Mouse (Mus musculus) limb, embryonic 10.5 days (tissue): ENCODE data around the gene Slc28a3. TPM values are rescaled to one million over a fixed set of nuclear protein-coding genes. Genes with fewer than 3 reads are reported as not detected.

ENCODE experiments used
- DNase-seq: peaks from one replicate; pipeline ENCODE4 v3.0.0-alpha.2; 2017; ENCODE audit warnings: low spot score
- H3K27ac ChIP-seq: fragments of 300-500 bp; sonication (generic); 2 replicates; pipeline ENCODE4 v1.5.1; 2016; ENCODE audit warnings: mild to moderate bottlenecking
- H3K27me3 ChIP-seq: fragments of 300-500 bp; sonication (generic); 2 replicates; pipeline ENCODE4 v1.6.1; 2016; ENCODE audit warnings: low read depth, mild to moderate bottlenecking; ENCODE audit not compliant: poor library complexity, severe bottlenecking
- H3K36me3 ChIP-seq: fragments of 300-500 bp; sonication (generic); 2 replicates; pipeline ENCODE4 v1.6.1; 2016; ENCODE audit warnings: mild to moderate bottlenecking, moderate library complexity
- H3K4me1 ChIP-seq: fragments of 300-500 bp; sonication (generic); 2 replicates; pipeline ENCODE4 v1.6.1; 2016
- H3K4me3 ChIP-seq: fragments of 300-500 bp; sonication (generic); 2 replicates; pipeline ENCODE4 v1.5.1; 2016; ENCODE audit warnings: mild to moderate bottlenecking, moderate library complexity
- H3K9me3 ChIP-seq: fragments of 300-500 bp; sonication (generic); replicated peaks from 2 replicates; pipeline ENCODE4 v1.6.1; 2016; ENCODE audit warnings: mild to moderate bottlenecking
- WGBS: fragments of 180-500 bp; shearing (Covaris S2); methylation state at CpG from one replicate; pipeline ENCODE4 v1.1.7; 2016; 5-methylcytosine and 5-hydroxymethylcytosine counted together
- polyA plus RNA-seq: library from polyadenylated mRNA; unstranded; fragments of >200 nt; fragmentation: Nextera tagmentation; extraction: Ambion mirVana; gene quantifications from 2 replicates; pipeline ENCODE4 v1.2.1, GENCODE M21; 2016

The Slc28a3 gene
- 0.15 TPM in 1 of 2 replicates, not detected in the other for polyA plus RNA-seq

GRCm38 (mm10) chr13:58610716-58611115 lies at the start of gene Slc28a3:
Gene Slc28a3, minus strand, starts transcription at chr13:58610877.
- 9% methylated on average over 12 of the region's 12 CpGs for WGBS
- H3K4me1 ChIP-seq: peaks cover 27% of the 10 kb centered on the region
- H3K36me3 ChIP-seq: no peaks in the 10 kb centered on the region
- no peak within 1 kb of the TSS for H3K27ac ChIP-seq
- H3K4me3 ChIP-seq: no peak within 1 kb of the TSS
- H3K27me3 ChIP-seq: peaks cover 36% of the 10 kb centered on the region
- DNase-seq: no peak
- no peaks in the 10 kb centered on the region for H3K9me3 ChIP-seq

- no peaks in the 10 kb centered on the region for H3K27me3 ChIP-seq
- WGBS: 79% methylated on average over 9 of the region's 9 CpGs
- H3K27ac ChIP-seq: no peak overlapping the region
- no peaks in the 10 kb centered on the region for H3K9me3 ChIP-seq
- DNase-seq: no peak
- peaks cover 2% of the 10 kb centered on the region; the same call in 1 of the 2 replicates for H3K4me1 ChIP-seq
- no peaks in the 10 kb centered on the region for H3K36me3 ChIP-seq
- no peak overlapping the region for H3K4me3 ChIP-seq
Observed at GRCm38 (mm10) chr13:58657987-58658386, 47.3 kb upstream of the Slc28a3 start.

GRCm38 (mm10) chr13:58656885-58657284 lies 46.2 kb upstream of the Slc28a3 start:
- Histone ChIP-seq H3K4me3 (no peak overlapping the region), H3K4me1 (peaks cover 2% of the 10 kb centered on the region; the same call in 1 of the 2 replicates), H3K36me3 (no peaks in the 10 kb centered on the region), H3K27me3 (no peaks in the 10 kb centered on the region), H3K9me3 (no peaks in the 10 kb centered on the region), H3K27ac (no peak overlapping the region)
- 76% methylated on average over 3 of the region's 3 CpGs for WGBS
- no peak for DNase-seq

DNA sequence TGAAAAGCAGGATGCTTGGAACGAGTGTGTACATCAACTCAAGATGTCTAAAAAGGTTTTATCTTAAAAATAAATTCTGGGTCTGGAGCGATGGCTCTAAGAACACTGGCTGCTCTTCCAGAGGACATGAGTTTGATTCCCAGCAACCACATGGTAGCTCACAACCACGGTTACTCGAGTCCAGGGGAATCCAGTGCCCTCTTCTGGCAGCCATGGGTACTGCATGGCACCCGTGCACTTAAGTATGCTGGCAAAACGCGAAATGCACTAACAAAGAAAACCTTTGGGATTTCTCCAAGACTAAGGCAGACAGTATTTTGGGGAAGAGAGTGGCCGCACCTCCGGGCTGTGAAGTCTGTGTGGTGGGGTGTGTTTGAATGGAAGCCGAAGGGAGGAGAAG lies 44.9 kb upstream of the Slc28a3 start:
- DNase-seq: no peak
- no peak overlapping the region for H3K4me3 ChIP-seq
- H3K9me3 ChIP-seq: no peaks in the 10 kb centered on the region
- WGBS: 75% methylated on average over 10 of the region's 10 CpGs
- H3K36me3 ChIP-seq: no peaks in the 10 kb centered on the region
- peaks cover 2% of the 10 kb centered on the region; the same call in 1 of the 2 replicates for H3K4me1 ChIP-seq
- no peaks in the 10 kb centered on the region for H3K27me3 ChIP-seq
- H3K27ac ChIP-seq: no peak overlapping the region

GRCm38 (mm10) chr13:58640330-58640729 lies 29.7 kb upstream of the Slc28a3 start:
- DNase-seq: peak; percentile 83
- Histone ChIP-seq H3K4me3 (no peak overlapping the region), H3K36me3 (no peaks in the 10 kb centered on the region), H3K9me3 (no peaks in the 10 kb centered on the region), H3K27ac (no peak overlapping the region), H3K27me3 (peaks cover 14% of the 10 kb centered on the region; the same call in 1 of the 2 replicates), H3K4me1 (no peaks in the 10 kb centered on the region)
- 14% methylated on average over 6 of the region's 6 CpGs for WGBS

DNA sequence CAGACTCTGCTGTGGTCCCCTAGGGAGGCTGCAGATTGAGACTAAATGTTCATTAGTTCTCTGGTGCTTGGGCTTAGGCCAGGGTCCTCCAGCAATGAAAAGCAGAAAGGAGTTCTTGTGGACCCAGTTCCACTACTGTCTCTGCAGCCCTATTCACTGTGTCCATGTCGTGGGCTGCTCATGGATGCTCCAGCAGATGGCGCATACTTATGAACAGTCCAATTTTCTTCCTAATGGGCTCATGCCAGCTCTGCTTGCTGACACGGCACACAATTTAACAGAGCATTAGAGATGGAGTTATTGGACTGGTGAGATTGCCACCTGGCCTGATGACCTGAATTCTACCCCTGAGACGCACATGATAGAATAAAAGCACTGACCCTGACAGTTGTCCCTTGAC lies 28.3 kb upstream of the Slc28a3 start:
- Histone ChIP-seq H3K27me3 (peaks cover 16% of the 10 kb centered on the region; the same call in 1 of the 2 replicates), H3K9me3 (no peaks in the 10 kb centered on the region), H3K4me1 (peaks cover 1% of the 10 kb centered on the region; the same call in 1 of the 2 replicates), H3K36me3 (no peaks in the 10 kb centered on the region), H3K27ac (no peak overlapping the region), H3K4me3 (no peak overlapping the region)
- WGBS: 65% methylated on average over 4 of the region's 4 CpGs
- DNase-seq: peak; percentile 43

DNA sequence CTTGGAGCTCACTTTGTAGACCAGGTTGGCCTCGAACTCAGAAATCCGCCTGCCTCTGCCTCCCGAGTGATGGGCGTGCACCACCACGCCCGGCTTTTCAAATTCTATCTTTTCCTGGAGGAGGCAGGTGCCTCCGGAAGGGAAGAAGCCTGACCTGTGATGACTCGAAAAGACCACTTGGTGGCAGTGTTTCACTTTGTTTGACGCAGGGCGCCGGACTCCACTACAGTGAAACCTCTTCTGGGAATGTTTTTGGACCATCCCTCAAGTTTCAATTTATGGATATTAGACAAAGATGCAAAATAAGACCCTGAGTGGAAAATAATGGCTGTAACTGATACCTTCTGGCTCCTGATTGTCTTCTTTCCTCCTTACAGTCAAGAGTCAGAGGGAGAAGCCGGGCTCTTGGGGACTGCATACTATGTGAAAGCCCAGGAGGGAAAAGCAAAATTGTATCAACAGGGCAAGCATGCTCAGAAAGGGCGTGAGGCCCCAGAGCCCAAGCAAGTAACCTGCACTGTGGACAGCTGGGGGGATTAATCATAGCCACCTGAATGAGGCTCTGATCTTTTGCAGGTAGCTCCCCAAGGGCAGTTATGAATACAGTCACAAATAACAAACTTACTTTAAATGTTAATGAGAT lies 26.8 kb upstream of the Slc28a3 start:
- DNase-seq: peak; percentile 73
- no peak overlapping the region for H3K4me3 ChIP-seq
- H3K36me3 ChIP-seq: no peaks in the 10 kb centered on the region
- H3K9me3 ChIP-seq: no peaks in the 10 kb centered on the region
- H3K27ac ChIP-seq: no peak overlapping the region
- peaks cover 30% of the 10 kb centered on the region; the same call in 1 of the 2 replicates for H3K27me3 ChIP-seq
- WGBS: 22% methylated on average over 13 of the region's 13 CpGs
- peaks cover 9% of the 10 kb centered on the region for H3K4me1 ChIP-seq

- no peak overlapping the region for H3K27ac ChIP-seq
- no peaks in the 10 kb centered on the region for H3K36me3 ChIP-seq
- peaks cover 29% of the 10 kb centered on the region for H3K4me1 ChIP-seq
- H3K9me3 ChIP-seq: no peaks in the 10 kb centered on the region
- peaks cover 30% of the 10 kb centered on the region; the same call in 1 of the 2 replicates for H3K27me3 ChIP-seq
- H3K4me3 ChIP-seq: no peak overlapping the region
- 22% methylated on average over 4 of the region's 4 CpGs for WGBS
- no peak for DNase-seq
Observed at GRCm38 (mm10) chr13:58633887-58634286, 23.2 kb upstream of the Slc28a3 start.

DNA sequence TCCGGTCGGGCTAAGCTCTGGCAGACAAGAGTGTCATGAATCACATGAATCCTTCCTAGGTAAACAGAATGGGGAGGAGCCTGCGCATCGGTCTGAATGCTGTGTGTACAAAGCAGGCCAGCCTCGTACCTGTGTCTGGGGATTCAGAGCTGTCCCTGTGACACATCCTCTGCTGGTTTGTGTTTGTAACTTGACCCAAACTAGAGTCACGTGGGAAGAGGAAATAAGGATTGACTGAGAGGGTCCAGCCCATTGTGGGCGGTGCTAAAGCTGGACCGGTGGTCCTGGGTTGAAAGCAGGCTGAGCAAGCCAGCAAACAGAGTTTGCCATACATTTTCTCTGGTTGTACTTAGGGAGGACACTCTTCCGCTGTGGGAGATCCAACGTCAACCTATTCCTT lies 20.1 kb upstream of the Slc28a3 start:
- Histone ChIP-seq H3K27ac (no peak overlapping the region), H3K36me3 (no peaks in the 10 kb centered on the region), H3K4me3 (no peak overlapping the region), H3K27me3 (peaks cover 18% of the 10 kb centered on the region; the same call in 1 of the 2 replicates), H3K4me1 (peaks cover 33% of the 10 kb centered on the region), H3K9me3 (no peaks in the 10 kb centered on the region)
- 35% methylated on average over 10 of the region's 10 CpGs for WGBS
- no peak for DNase-seq

- Histone ChIP-seq H3K27ac (peak overlapping the region; percentile 21; the same call in 1 of the 2 replicates), H3K4me3 (peak overlapping the region; percentile 39), H3K27me3 (peaks cover 16% of the 10 kb centered on the region; the same call in 1 of the 2 replicates), H3K36me3 (no peaks in the 10 kb centered on the region), H3K4me1 (peaks cover 33% of the 10 kb centered on the region), H3K9me3 (no peaks in the 10 kb centered on the region)
- WGBS: 26% methylated on average over 13 of the region's 13 CpGs
- peak; percentile 53 for DNase-seq
Observed at GRCm38 (mm10) chr13:58629365-58630050, 18.8 kb upstream of the Slc28a3 start.

DNA sequence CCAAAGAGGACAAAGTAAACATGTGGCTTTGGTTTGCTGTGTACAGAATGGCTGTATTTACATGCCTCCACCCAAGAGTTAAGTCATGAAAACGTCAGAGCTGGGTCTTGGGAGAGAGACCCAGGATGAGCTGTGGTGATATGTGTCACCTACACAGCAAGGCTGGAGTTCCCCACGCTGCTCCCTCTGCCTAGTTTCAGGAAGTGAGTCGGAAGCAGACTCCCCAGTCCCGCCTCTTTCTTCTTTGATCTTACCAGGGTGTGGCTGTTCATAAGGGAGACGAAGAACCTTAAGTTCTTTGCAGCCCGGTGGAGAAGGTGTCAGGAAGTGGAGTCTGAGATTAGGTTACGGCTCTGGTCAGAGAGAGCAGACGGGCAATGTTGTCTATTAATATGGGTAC lies 12.0 kb upstream of the Slc28a3 start:
- H3K9me3 ChIP-seq: no peaks in the 10 kb centered on the region
- 34% methylated on average over 8 of the region's 8 CpGs for WGBS

DNA sequence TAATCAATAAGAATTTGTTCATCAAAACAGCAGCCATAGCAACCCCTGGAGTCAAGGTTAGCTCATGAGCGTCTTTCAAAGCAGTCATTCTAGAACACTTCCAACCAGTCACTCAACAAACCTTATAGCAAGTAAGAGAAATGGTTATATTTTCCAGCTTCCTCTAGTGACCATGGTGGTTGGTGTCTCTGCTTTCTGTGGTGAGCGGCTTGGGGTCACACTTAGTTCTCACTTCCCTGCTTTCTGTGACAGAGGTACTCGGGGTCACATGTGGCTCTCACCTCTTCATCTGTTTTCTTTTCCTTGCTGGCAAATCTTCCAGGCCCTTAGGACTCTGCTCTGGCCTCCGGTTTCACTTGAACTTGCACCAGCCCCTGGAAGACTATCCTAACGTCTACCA lies 8.6 kb upstream of the Slc28a3 start:
- no peak for DNase-seq
- Histone ChIP-seq H3K27ac (no peak overlapping the region), H3K27me3 (no peaks in the 10 kb centered on the region), H3K36me3 (no peaks in the 10 kb centered on the region), H3K4me1 (peaks cover 6% of the 10 kb centered on the region; the same call in 1 of the 2 replicates), H3K4me3 (no peak overlapping the region), H3K9me3 (no peaks in the 10 kb centered on the region)
- 84% methylated on average over 5 of the region's 5 CpGs for WGBS

More for the DNA sequence above, 12.0 kb upstream of the Slc28a3 start:
- DNase-seq: no peak
- no peaks in the 10 kb centered on the region for H3K36me3 ChIP-seq
- H3K4me3 ChIP-seq: no peak overlapping the region
- H3K27ac ChIP-seq: no peak overlapping the region
- H3K4me1 ChIP-seq: peaks cover 6% of the 10 kb centered on the region; the same call in 1 of the 2 replicates
- H3K27me3 ChIP-seq: no peaks in the 10 kb centered on the region

DNA sequence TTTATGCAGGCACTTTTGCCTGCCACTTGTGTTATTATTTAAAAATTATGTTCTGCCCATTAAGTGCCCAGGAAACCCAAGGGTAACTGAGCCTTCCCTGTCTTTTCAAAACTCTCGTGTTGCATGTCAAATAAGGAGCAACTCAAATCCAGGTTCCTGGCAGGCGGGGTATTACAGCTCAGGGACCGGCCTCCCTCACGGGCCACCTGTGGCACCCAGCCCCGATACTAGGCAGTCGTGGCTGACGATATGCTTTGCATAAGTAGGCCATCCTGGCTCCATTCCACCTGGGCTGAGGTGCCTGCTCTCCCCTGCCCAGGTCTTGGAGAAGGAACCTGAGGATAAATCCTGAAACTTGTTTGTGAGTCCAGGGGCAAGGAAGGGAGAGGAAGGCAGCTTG lies 618 bp downstream of the Slc28a3 start:
- no peak overlapping the region for H3K4me3 ChIP-seq
- no peak overlapping the region for H3K27ac ChIP-seq
- no peak for DNase-seq
- 32% methylated on average over 7 of the region's 7 CpGs for WGBS
- H3K36me3 ChIP-seq: no peaks in the 10 kb centered on the region
- no peaks in the 10 kb centered on the region for H3K9me3 ChIP-seq
- peaks cover 36% of the 10 kb centered on the region for H3K27me3 ChIP-seq
- H3K4me1 ChIP-seq: peaks cover 27% of the 10 kb centered on the region
